Mouse (Mus musculus) heart, embryonic 14.5 days (tissue): ENCODE measurements at regions not wholly inside any gene's neighbourhood (a gene's known extent, or its start where the extent isn't known, plus 50 kb on each side); places are given as distances from the start of the nearest gene placed in this dataset.

Experiments used
- ATAC-seq: fragments of 200-750 bp; cut with Nextera tagmentation; 2 replicates; pipeline ENCODE4 v1.8.0; 2017; ENCODE audit warnings: low read depth, moderate TSS enrichment; ENCODE audit not compliant: insufficient number of reproducible peaks, insufficient read depth, low FRiP score
- H3K27ac ChIP-seq, 2 experiments: fragments of 200-500 bp in 1 of 2; fragments of 300-500 bp in 1 of 2; sonication (generic) in 1 of 2; replicated peaks in 1 of 2; 2 replicates each; pipeline ENCODE4 v1.5.1; 2012 to 2014; ENCODE audit warnings: low read depth in 2 of 2, low read length in 2 of 2, control low read depth in 1 of 2, mild to moderate bottlenecking in 1 of 2, mixed read lengths in 1 of 2; ENCODE audit not compliant: control insufficient read depth in 1 of 2, insufficient read depth in 1 of 2
- H3K27me3 ChIP-seq: fragments of 300-500 bp; sonication (generic); 2 replicates; pipeline ENCODE4 v1.6.1; 2014; ENCODE audit warnings: mild to moderate bottlenecking, low read length, control low read depth; ENCODE audit not compliant: control insufficient read depth, insufficient read depth
- H3K36me3 ChIP-seq: fragments of 300-500 bp; sonication (generic); 2 replicates; pipeline ENCODE4 v1.6.1; 2014; ENCODE audit warnings: mild to moderate bottlenecking, control low read depth, low read length, mixed read lengths; ENCODE audit not compliant: control insufficient read depth, insufficient read depth
- H3K4me1 ChIP-seq, 2 experiments: fragments of 200-500 bp in 1 of 2; fragments of 300-500 bp in 1 of 2; sonication (generic) in 1 of 2; 2 replicates each; pipeline ENCODE4 v1.6.1; 2012 to 2014; ENCODE audit warnings: low read length in 2 of 2, control low read depth in 1 of 2, mixed read lengths in 1 of 2; ENCODE audit not compliant: control insufficient read depth in 2 of 2, insufficient read depth in 2 of 2
- H3K4me2 ChIP-seq: fragments of 300-500 bp; sonication (generic); 2 replicates; pipeline ENCODE4 v1.6.1; 2014; ENCODE audit warnings: mild to moderate bottlenecking, low read length
- H3K4me3 ChIP-seq, 2 experiments: fragments of 200-500 bp in 1 of 2; fragments of 300-500 bp in 1 of 2; sonication (generic) in 1 of 2; 2 replicates each; pipeline ENCODE4 v1.5.1; 2012 to 2014; ENCODE audit warnings: low read length in 2 of 2, mild to moderate bottlenecking in 2 of 2, control low read depth in 1 of 2, low read depth in 1 of 2, moderate library complexity in 1 of 2; ENCODE audit not compliant: control insufficient read depth in 1 of 2, insufficient read depth in 1 of 2
- H3K9ac ChIP-seq: fragments of 300-500 bp; sonication (generic); 2 replicates; pipeline ENCODE4 v1.6.1; 2014; ENCODE audit warnings: mild to moderate bottlenecking, low read length
- H3K9me3 ChIP-seq: fragments of 300-500 bp; sonication (generic); 2 replicates; pipeline ENCODE4 v1.6.1; 2016; ENCODE audit warnings: low read length, control low read depth; ENCODE audit not compliant: control insufficient read depth
- WGBS: fragments of 180-500 bp; shearing (Covaris S2); extraction: QIAGEN DNeasy Blood & Tissue Kit; methylation state at CpG from one replicate; pipeline ENCODE4 v1.1.7; 2014; 5-methylcytosine and 5-hydroxymethylcytosine counted together

DNA sequence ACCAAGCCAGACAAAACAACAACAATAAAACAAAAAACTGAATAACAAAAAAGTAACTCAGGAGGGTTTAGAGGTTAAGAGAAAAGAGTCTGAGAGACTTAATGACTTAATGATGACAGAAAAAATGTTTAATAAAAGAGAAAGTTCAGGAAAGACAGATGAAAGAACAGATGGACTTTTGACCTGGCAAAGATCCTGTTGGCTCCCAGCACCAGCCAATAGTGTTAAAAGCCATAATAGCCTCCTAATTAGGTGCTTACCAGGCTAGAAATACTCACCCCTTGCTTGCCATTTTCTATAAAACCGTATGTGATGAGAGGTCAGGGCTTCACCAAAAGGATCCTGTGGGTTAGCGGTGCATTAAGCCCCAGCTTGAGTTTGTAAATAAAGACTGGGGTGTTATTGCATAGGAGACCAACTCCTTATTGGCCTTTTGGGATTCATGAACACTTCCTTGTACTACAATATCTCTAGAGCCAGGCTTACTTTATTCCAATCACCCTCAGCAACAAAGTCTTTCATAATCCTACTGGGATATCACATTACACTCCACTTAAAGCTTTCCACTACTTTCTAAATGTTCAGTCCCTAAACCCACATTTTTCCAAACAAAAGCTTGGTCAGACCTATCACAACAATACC lies 282.1 kb upstream of the Rasa1 start:
- H3K4me3 ChIP-seq = no peak overlapping the region
- H3K9ac ChIP-seq = no peak overlapping the region
- no peak overlapping the region for H3K4me2 ChIP-seq
- no peaks in the 10 kb centered on the region for H3K36me3 ChIP-seq
- ATAC-seq = no peak
- no peaks in the 10 kb centered on the region for H3K4me1 ChIP-seq
- no peaks in the 10 kb centered on the region for H3K27me3 ChIP-seq
- no peak overlapping the region for H3K27ac ChIP-seq
- H3K9me3 ChIP-seq = no peaks in the 10 kb centered on the region
- 71% methylated on average over 2 of the region's 2 CpGs for WGBS

DNA sequence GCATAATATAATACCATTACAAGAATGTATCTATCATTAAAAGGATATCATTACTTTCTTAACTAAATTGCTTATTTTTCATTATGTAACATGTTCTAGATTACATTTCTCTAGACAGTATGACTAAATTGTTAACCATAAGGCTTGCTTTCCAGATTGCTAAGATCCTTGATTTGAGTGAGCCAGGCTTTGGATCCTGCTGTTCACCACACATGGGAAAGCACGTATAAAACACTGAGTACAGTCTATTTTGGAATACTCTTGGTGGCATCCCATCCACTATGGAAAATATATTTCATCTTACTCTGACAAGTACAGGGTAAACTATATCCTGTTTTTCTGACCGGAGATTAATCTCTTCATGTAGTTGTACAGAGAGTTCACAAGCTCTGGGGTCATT lies 268.9 kb upstream of the Rasa1 start:
- Histone ChIP-seq H3K36me3 (no peaks in the 10 kb centered on the region), H3K4me2 (no peak overlapping the region), H3K27me3 (no peaks in the 10 kb centered on the region), H3K4me1 (no peaks in the 10 kb centered on the region), H3K4me3 (no peak overlapping the region), H3K9me3 (no peaks in the 10 kb centered on the region), H3K9ac (no peak overlapping the region), H3K27ac (no peak overlapping the region)
- no peak for ATAC-seq
- 71% methylated on average over 2 of the region's 2 CpGs for WGBS

DNA sequence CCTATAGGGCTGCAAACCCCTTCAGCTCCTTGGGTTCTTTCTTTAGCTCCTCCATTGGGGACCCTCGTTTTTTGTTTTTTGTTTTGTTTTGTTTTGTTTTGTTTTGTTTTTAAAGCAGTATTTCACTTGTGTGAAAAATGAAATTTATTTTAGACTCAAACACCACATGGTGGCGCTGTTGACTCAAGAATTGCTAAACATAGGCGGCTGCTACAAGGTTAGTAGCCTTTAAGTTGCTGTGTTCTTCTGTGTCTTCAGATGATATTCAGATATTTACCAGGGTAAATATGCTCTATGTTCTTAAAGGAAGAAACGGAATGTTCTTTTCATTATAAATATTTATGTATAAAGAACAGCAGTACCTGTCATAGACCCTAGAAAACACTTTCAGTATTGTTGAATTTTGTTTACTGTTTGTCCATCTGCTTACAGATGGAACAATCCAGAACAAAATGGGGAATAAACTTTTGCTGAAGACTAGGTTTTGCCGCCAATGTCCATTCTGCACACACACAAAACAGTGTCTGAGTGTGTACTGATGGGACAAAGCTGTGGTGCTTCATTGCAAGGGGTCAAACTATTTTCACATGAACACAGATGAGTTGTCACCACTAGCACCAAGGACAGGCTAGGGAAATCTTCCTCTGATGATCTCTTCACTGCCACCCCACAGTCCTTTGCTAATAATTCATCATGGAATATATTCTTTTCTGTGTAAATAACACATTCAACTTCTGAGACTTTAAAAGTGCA lies 267.3 kb upstream of the Rasa1 start:
- WGBS = 11% methylated on average over 5 of the region's 5 CpGs
- no peak overlapping the region for H3K9ac ChIP-seq
- no peak for ATAC-seq
- no peaks in the 10 kb centered on the region for H3K27me3 ChIP-seq
- no peaks in the 10 kb centered on the region for H3K9me3 ChIP-seq
- H3K27ac ChIP-seq = no peak overlapping the region
- H3K4me3 ChIP-seq = no peak overlapping the region
- H3K36me3 ChIP-seq = no peaks in the 10 kb centered on the region
- no peaks in the 10 kb centered on the region for H3K4me1 ChIP-seq
- no peak overlapping the region for H3K4me2 ChIP-seq

DNA sequence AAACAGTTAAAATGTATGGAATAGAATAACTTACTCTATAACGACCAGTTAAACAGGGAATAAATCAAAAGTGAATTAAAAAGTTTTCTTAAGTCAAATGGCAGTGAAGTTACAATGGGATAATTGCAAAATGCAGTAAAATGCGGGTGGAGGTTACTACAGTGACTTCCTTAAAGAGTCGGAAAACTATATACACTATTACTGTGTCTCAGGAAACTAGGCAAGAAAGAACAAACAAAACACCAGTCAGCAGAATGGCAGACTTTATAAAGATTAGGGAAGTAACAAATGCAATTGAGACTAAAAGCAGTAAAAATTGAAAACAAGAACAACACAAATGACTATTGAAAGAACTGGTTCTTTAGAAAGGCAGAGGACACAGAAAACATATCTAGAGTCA lies 264.1 kb upstream of the Rasa1 start:
- no peak overlapping the region for H3K27ac ChIP-seq
- no peak overlapping the region for H3K4me3 ChIP-seq
- ATAC-seq = no peak
- peaks cover 3% of the 10 kb centered on the region; the same call in 1 of the 2 replicates for H3K9me3 ChIP-seq
- no peaks in the 10 kb centered on the region for H3K4me1 ChIP-seq
- H3K36me3 ChIP-seq = no peaks in the 10 kb centered on the region
- no peak overlapping the region for H3K4me2 ChIP-seq
- WGBS = 75% methylated on average over 3 of the region's 3 CpGs
- no peaks in the 10 kb centered on the region for H3K27me3 ChIP-seq
- no peak overlapping the region for H3K9ac ChIP-seq

DNA sequence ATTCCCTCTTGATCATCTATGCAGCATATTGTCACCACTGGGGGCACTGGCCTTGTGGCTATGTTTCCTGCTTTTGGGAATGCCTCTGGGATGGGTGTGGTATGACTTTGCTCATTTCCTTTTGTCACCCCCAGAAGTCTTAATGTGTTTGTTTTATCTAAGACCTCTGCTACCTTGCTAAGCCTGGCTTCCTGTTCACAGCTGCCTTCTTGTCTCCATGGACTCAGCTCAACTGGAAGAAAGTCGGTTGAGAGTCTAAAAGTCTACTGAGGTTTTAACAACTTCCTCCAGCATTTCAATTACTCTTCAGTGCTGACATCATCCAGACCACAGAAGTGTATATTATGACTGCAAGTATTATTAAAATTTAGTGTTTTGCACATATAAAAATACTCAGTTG lies 220.7 kb upstream of the Rasa1 start:
- H3K27me3 ChIP-seq = no peaks in the 10 kb centered on the region
- H3K4me3 ChIP-seq = no peak overlapping the region
- ATAC-seq = no peak
- no peaks in the 10 kb centered on the region for H3K36me3 ChIP-seq
- H3K9ac ChIP-seq = no peak overlapping the region
- no peak overlapping the region for H3K27ac ChIP-seq
- peaks cover 0 to 5% of the 10 kb centered on the region in 2 experiments; a peak in 1 of 4 replicates for H3K4me1 ChIP-seq
- H3K4me2 ChIP-seq = no peak overlapping the region
- 53% methylated on average over 1 of the region's 1 CpGs for WGBS
- H3K9me3 ChIP-seq = no peaks in the 10 kb centered on the region

DNA sequence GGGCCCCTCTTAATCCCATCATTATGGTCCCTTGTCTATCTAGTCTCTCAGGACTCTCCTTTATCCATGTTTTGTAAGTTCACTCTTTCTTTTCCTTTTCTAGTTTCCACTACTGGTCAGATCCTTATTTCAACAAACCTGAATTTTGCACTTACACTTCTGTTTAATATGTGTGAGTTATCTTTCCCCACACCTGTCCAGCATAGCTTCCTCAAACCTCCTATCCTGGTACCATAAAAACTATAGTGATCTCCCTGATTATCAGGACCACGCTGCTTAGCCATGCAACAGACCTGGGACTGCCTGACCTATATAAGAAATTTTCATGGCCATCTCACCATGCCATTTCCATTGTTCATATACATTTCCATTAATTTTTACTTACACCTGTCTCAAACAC lies 219.6 kb upstream of the Rasa1 start:
- Histone ChIP-seq H3K9ac (no peak overlapping the region), H3K4me2 (no peak overlapping the region), H3K4me1 (peaks cover 0 to 5% of the 10 kb centered on the region in 2 experiments; a peak in 1 of 4 replicates), H3K27me3 (no peaks in the 10 kb centered on the region), H3K27ac (no peak overlapping the region), H3K36me3 (no peaks in the 10 kb centered on the region), H3K9me3 (no peaks in the 10 kb centered on the region), H3K4me3 (no peak overlapping the region)
- ATAC-seq = no peak
- 83% methylated on average over 1 of the region's 1 CpGs for WGBS

DNA sequence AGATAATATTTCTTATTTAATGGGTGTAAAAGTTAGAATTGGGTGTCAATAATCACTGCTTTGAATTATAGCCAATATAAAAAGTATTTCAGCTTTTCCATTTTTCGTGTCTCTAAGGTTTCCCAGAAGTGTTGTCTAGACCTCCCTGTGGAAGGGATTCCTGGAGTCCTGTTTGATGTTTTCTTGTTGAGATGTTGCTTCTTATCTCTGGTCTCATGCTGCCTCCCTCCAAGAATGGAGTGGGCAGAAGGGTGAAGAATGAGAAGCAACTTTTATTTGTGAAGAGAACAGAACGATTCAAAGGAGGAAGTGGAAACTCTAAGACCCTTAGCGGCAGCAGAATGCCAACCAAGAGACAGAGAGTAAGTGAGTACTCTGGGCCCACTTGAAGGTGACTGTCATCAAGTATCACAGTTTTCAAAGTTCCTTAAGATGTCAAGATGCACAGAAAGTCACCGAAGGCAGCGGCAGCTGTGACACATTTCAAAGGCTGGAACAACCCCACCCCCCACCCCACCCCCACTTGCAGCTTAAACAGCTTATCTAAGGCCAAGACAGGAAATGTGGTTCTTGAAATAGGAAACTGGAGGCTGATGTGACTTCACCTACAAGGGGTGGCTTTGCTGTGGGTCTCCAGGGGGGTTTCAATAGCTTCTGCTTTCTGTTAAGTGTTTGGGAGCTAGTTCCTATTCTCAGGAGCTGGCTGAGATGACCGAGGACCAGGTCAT lies 218.6 kb upstream of the Rasa1 start:
- Histone ChIP-seq H3K9ac (no peak overlapping the region), H3K4me2 (peak overlapping the region; percentile 23), H3K9me3 (no peaks in the 10 kb centered on the region), H3K4me3 (no peak overlapping the region), H3K27me3 (no peaks in the 10 kb centered on the region), H3K36me3 (no peaks in the 10 kb centered on the region), H3K27ac (peak overlapping the region; percentile 27 to 59; a peak in 2 of 4 replicates), H3K4me1 (peaks cover 0 to 5% of the 10 kb centered on the region in 2 experiments; a peak in 1 of 4 replicates)
- 23% methylated on average over 6 of the region's 6 CpGs for WGBS
- ATAC-seq = no peak
